Mouse (Mus musculus) limb, embryonic 11.5 days (tissue): ENCODE measurements around the gene Olfr1110. TPM values are rescaled to one million over a fixed set of nuclear protein-coding genes. Genes with fewer than 3 reads are reported as not detected.
"Not testable (repeated sequence)": the region's sequence is repeated elsewhere in the genome, so short reads cannot be mapped to it uniquely, and the experiment has no call there.

ENCODE experiments used
- ATAC-seq: fragments of 200-750 bp; cut with Nextera tagmentation; 2 replicates; pipeline ENCODE4 v1.8.0; 2017; ENCODE audit warnings: low read depth; ENCODE audit not compliant: insufficient number of reproducible peaks, low FRiP score, low TSS enrichment
- DNase-seq: peaks from one replicate; pipeline ENCODE4 v3.0.0-alpha.2; 2015; ENCODE audit warnings: low spot score
- H3K27ac ChIP-seq: fragments of 300-500 bp; sonication (generic); replicated peaks from 2 replicates; pipeline ENCODE4 v1.5.1; 2014; ENCODE audit warnings: low read depth, mild to moderate bottlenecking, low read length
- H3K27me3 ChIP-seq: fragments of 300-500 bp; sonication (generic); 2 replicates; pipeline ENCODE4 v1.6.1; 2014; ENCODE audit warnings: mild to moderate bottlenecking, low read length, mixed read lengths; ENCODE audit not compliant: control insufficient read depth, insufficient read depth
- H3K36me3 ChIP-seq: fragments of 300-500 bp; sonication (generic); 2 replicates; pipeline ENCODE4 v1.6.1; 2014; ENCODE audit warnings: mild to moderate bottlenecking, low read length, moderate library complexity, mixed read lengths; ENCODE audit not compliant: control insufficient read depth, insufficient read depth
- H3K4me1 ChIP-seq: fragments of 300-500 bp; sonication (generic); 2 replicates; pipeline ENCODE4 v1.6.1; 2014; ENCODE audit warnings: low read length, mixed read lengths; ENCODE audit not compliant: control insufficient read depth, insufficient read depth
- H3K4me2 ChIP-seq: fragments of 300-500 bp; sonication (generic); 2 replicates; pipeline ENCODE4 v1.6.1; 2014; ENCODE audit warnings: low read depth, mild to moderate bottlenecking, moderate library complexity; ENCODE audit not compliant: severe bottlenecking
- H3K4me3 ChIP-seq: fragments of 300-500 bp; sonication (generic); 2 replicates; pipeline ENCODE4 v1.5.1; 2014; ENCODE audit warnings: low read depth, low read length
- H3K9ac ChIP-seq: fragments of 300-500 bp; sonication (generic); 2 replicates; pipeline ENCODE4 v1.6.1; 2014; ENCODE audit warnings: mild to moderate bottlenecking, low read length
- H3K9me3 ChIP-seq: fragments of 300-500 bp; sonication (generic); 2 replicates; pipeline ENCODE4 v1.6.1; 2016; ENCODE audit warnings: low read length; ENCODE audit not compliant: control insufficient read depth
- WGBS: fragments of 180-500 bp; shearing (Covaris S2); extraction: QIAGEN DNeasy Blood & Tissue Kit; methylation state at CpG from one replicate; pipeline ENCODE4 v1.1.7; 2014; 5-methylcytosine and 5-hydroxymethylcytosine counted together
- polyA plus RNA-seq: library from polyadenylated mRNA; unstranded; fragments of >200 nt; fragmentation: Nextera tagmentation; extraction: Ambion mirVana; gene quantifications from 2 replicates; pipeline ENCODE4 v1.2.1, GENCODE M21; 2014

The Olfr1110 gene
- polyA plus RNA-seq = not detected in 2 replicates

- Histone ChIP-seq H3K4me3 (no peak within 1 kb of the TSS), H3K27me3 (no peaks in the 10 kb centered on the region), H3K4me1 (no peaks in the 10 kb centered on the region), H3K9me3 (no peaks in the 10 kb centered on the region), H3K4me2 (no peak within 1 kb of the TSS), H3K27ac (no peak within 1 kb of the TSS), H3K9ac (no peak within 1 kb of the TSS), H3K36me3 (no peaks in the 10 kb centered on the region)
- ATAC-seq = no peak
- WGBS = 80% methylated on average over 1 of the region's 1 CpGs
- no peak for DNase-seq
Measured at GRCm38 (mm10) chr2:87140200-87140599, at the start of gene Olfr1110. TSS of gene Olfr1110 (minus strand) at chr2:87140300.

- 90% methylated on average over 1 of the region's 1 CpGs for WGBS
- Histone ChIP-seq H3K27me3 (no peaks in the 10 kb centered on the region), H3K4me3 (no peak within 1 kb of the TSS), H3K4me1 (no peaks in the 10 kb centered on the region), H3K4me2 (no peak within 1 kb of the TSS), H3K9ac (no peak within 1 kb of the TSS), H3K36me3 (no peaks in the 10 kb centered on the region), H3K9me3 (no peaks in the 10 kb centered on the region), H3K27ac (no peak within 1 kb of the TSS)
- DNase-seq = no peak
- no peak for ATAC-seq
Measured at GRCm38 (mm10) chr2:87187498-87187897, 47.4 kb upstream of the Olfr1110 start, which contains the start of gene Olfr1112. TSS of gene Olfr1112 (plus strand) at chr2:87187798.

GRCm38 (mm10) chr2:87167731-87168130, 27.6 kb upstream of the Olfr1110 start:
- H3K4me2 ChIP-seq, H3K27me3 ChIP-seq, ATAC-seq, DNase-seq, H3K9ac ChIP-seq, H3K4me3 ChIP-seq, H3K4me1 ChIP-seq, H3K9me3 ChIP-seq, H3K27ac ChIP-seq, H3K36me3 ChIP-seq: not testable (repeated sequence)
- 89% methylated on average over 2 of the region's 2 CpGs for WGBS

DNA sequence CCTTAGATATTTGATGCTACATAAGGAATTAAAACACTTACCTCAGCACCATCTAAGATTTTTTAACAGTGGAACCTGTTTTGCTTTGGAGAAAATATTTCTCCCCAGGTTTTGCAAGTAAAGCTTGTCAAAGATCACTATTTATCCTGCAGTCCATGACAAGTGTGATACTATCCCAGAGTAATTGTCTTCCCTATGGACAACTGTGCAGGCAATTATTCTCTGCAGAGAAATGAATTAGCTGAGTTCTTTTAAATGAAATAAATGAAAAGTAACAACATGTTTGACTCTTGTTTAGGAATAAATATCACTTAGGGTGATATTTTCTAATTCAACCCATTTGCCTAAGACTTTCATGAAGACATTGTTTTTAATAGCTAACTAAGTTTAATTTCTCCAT, 12.4 kb upstream of the Olfr1110 start, which contains the start of gene Olfr1111:
Olfr1111 (minus strand) TSS at position 101 of the 400 bp plus-strand sequence.
- H3K4me2 ChIP-seq = no peak within 1 kb of the TSS
- no peak within 1 kb of the TSS for H3K9ac ChIP-seq
- ATAC-seq (no peak), DNase-seq (no peak)
- no peaks in the 10 kb centered on the region for H3K4me1 ChIP-seq
- no peaks in the 10 kb centered on the region for H3K27me3 ChIP-seq
- no peak within 1 kb of the TSS for H3K4me3 ChIP-seq
- H3K27ac ChIP-seq = no peak within 1 kb of the TSS
- H3K9me3 ChIP-seq = no peaks in the 10 kb centered on the region
- H3K36me3 ChIP-seq = no peaks in the 10 kb centered on the region

DNA sequence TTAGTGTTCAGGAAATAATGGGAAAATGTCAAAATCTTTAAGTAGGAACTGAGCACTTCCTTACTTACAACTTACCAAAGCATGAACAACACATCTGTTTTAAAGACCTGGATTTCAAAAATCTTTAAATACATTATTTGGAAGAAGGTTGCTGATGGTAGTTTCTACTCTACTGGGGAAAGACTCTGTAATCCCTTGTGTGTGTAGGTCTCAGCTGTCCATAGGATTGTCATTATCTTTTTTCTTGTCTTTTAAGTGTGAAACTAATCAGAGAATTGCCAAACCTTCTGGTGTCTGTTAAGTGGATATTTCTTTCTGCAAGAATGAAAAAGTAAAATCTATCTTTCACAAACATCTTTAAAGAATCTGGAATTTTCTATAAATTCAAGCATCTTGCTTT, 25.6 kb downstream of the Olfr1110 start, which contains the start of gene Olfr259:
Olfr259 (minus strand) TSS at position 101 of the 400 bp plus-strand sequence.
- Histone ChIP-seq H3K27me3 (no peaks in the 10 kb centered on the region), H3K4me3 (no peak within 1 kb of the TSS), H3K27ac (no peak within 1 kb of the TSS), H3K4me2 (no peak within 1 kb of the TSS), H3K9ac (no peak within 1 kb of the TSS), H3K4me1 (no peaks in the 10 kb centered on the region), H3K9me3 (no peaks in the 10 kb centered on the region), H3K36me3 (no peaks in the 10 kb centered on the region)
- ATAC-seq (no peak), DNase-seq (no peak)

DNA sequence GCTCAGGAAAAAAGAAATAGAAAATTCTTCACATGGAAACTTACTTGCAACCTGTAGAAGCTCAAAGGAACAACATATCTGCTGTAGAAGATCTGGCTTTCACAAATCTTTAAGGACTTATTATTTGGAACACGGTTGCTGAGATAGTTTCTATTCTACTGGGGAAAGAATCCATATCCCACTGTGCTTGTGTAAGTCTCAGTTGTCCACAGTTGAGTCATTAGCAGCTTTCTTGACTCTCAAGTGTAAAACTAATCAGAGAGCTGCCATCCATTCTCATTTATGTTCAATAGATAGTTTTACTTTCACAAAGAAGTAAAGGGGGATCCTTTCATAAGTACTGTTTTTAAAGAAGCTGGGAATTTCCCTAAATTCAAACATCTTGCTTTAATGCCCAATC, 44.2 kb downstream of the Olfr1110 start, which contains the start of gene Olfr1109:
Olfr1109 (minus strand) TSS at position 101 of the 400 bp plus-strand sequence.
- WGBS = 88% methylated on average over 1 of the region's 1 CpGs
- Histone ChIP-seq H3K9me3 (no peaks in the 10 kb centered on the region), H3K4me1 (no peaks in the 10 kb centered on the region), H3K36me3 (no peaks in the 10 kb centered on the region), H3K27me3 (no peaks in the 10 kb centered on the region), H3K4me2 (no peak within 1 kb of the TSS), H3K9ac (no peak within 1 kb of the TSS), H3K27ac (no peak within 1 kb of the TSS), H3K4me3 (no peak within 1 kb of the TSS)
- no peak for DNase-seq
- no peak for ATAC-seq

Other genes starting within 250 kb of the Olfr1110 start
- not detected in 2 replicates for gene Olfr1097, start 248.1 kb downstream of the Olfr1110 start, polyA plus RNA-seq
- not detected in 2 replicates for gene Olfr1098, start 215.8 kb downstream of the Olfr1110 start, polyA plus RNA-seq
- not detected in 2 replicates for gene Olfr1099, start 179.6 kb downstream of the Olfr1110 start, polyA plus RNA-seq
- not detected in 2 replicates for gene Olfr1100, start 160.3 kb downstream of the Olfr1110 start, polyA plus RNA-seq
- not detected in 2 replicates for gene Olfr1101, start 149.1 kb downstream of the Olfr1110 start, polyA plus RNA-seq
- gene Olfr1102, start 141.9 kb downstream of the Olfr1110 start, polyA plus RNA-seq = not detected in 2 replicates
- not detected in 2 replicates for gene Olfr1104, start 113.2 kb downstream of the Olfr1110 start, polyA plus RNA-seq
- not detected in 2 replicates for gene Olfr1105, start 103.8 kb downstream of the Olfr1110 start, polyA plus RNA-seq
- not detected in 2 replicates for gene Olfr1106, start 88.0 kb downstream of the Olfr1110 start, polyA plus RNA-seq
- gene Olfr1107, start 64.5 kb downstream of the Olfr1110 start, polyA plus RNA-seq = not detected in 2 replicates
- not detected in 2 replicates for gene Olfr1109, start 44.3 kb downstream of the Olfr1110 start, polyA plus RNA-seq
- not detected in 2 replicates for gene Olfr259, start 25.7 kb downstream of the Olfr1110 start, polyA plus RNA-seq
- gene Olfr1111, start 12.3 kb upstream of the Olfr1110 start, polyA plus RNA-seq = not detected in 2 replicates
- not detected in 2 replicates for gene Olfr1112, start 47.5 kb upstream of the Olfr1110 start, polyA plus RNA-seq
- gene Olfr1113, start 68.7 kb upstream of the Olfr1110 start, polyA plus RNA-seq = not detected in 2 replicates
- gene Olfr1115, start 107.7 kb upstream of the Olfr1110 start, polyA plus RNA-seq = not detected in 2 replicates
- gene Olfr1116, start 127.2 kb upstream of the Olfr1110 start, polyA plus RNA-seq = not detected in 2 replicates
- gene Olfr1118, start 167.3 kb upstream of the Olfr1110 start, polyA plus RNA-seq = not detected in 2 replicates
- not detected in 2 replicates for gene Olfr1120, start 214.5 kb upstream of the Olfr1110 start, polyA plus RNA-seq
- not detected in 2 replicates for gene Olfr1121, start 229.6 kb upstream of the Olfr1110 start, polyA plus RNA-seq
- not detected in 2 replicates for gene Olfr1122, start 245.5 kb upstream of the Olfr1110 start, polyA plus RNA-seq